Mouse (Mus musculus): ENCODE data around the gene Tpbgl.

Tpbgl gene

GRCm38 (mm10) chr7:99626376-99627270 lies at the start of gene Tpbgl:
TSS of gene Tpbgl (minus strand) at chr7:99627103.
- peak; percentile 18 to 40 for DNase-seq (ENCODE audit: low spot score in 2 of 2)

- peak; percentile 51 to 59 for DNase-seq (ENCODE audit: low spot score in 2 of 2)
Measured at GRCm38 (mm10) chr7:99674890-99675289, 48.0 kb upstream of the Tpbgl start.

- peak; percentile 41 to 52 for DNase-seq (ENCODE audit: low spot score in 2 of 2)
Measured at GRCm38 (mm10) chr7:99674209-99674608, 47.3 kb upstream of the Tpbgl start.

DNA sequence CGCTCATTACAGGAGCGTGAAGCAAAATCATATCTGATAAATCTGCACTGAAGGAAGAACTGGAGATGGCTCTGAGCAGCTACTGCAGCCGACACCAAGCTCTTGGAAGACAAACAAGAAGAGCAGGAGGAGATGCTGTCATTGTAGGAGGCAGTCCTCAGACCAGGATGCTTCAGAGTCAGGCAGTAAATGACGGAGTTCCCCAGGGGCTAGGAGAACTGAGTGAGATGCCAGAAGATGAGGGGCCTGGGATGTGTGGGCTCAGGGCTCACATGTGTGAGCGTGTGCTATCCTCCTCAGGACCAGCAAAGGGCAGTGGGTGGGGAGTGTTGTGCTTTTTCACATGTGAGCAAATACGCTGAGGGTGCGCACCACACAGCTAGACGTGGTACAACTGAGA lies 46.3 kb upstream of the Tpbgl start:
- no peak for DNase-seq (ENCODE audit: low spot score in 2 of 2)

DNA sequence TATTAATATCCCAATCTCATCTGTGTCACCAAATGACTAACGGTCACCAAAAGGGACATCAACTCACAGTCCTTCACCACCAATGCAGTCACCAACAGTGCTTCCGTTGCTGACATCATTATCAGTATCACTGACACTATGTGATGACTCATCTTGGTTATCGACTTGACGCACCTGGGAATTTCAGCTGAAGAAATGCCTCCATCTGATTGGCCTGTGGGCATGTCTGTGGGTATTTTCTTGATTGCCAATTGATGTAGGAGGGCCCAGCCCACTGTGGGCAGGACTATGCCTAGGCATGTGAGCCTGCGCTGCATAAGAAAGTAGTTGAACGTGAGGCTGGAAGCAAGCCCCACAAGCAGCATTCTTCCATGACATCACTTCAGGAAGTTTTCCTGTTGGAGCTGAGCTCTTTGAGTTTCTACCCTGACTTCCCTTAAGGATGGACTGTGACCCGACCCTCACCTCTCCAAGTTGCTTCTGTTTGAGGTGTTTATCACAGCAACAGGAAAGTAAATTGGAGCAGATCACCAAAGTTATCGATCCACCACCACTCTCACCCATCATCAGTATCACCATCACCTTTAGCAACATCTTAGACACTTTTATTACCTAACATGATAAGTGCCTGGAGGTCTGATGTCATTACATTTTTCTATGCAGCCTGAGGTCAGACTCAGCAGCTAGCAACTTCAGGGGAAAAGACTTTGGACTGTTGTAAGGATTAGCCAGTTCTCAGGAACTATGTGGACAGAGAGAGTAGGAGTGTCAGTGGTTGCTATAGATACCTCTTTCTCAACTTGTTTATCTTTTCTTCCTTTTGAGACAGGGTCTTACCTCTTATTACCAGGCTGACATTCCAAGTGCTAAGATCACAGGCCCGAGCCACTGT lies 44.9 kb upstream of the Tpbgl start:
- DNase-seq (ENCODE audit: low spot score in 2 of 2): no peak

GRCm38 (mm10) chr7:99670915-99671314 lies 44.0 kb upstream of the Tpbgl start:
- no peak for DNase-seq (ENCODE audit: low spot score in 2 of 2)

GRCm38 (mm10) chr7:99668802-99669201 lies 41.9 kb upstream of the Tpbgl start:
- no peak for DNase-seq (ENCODE audit: low spot score in 2 of 2)

GRCm38 (mm10) chr7:99667096-99667495 lies 40.2 kb upstream of the Tpbgl start:
- DNase-seq (ENCODE audit: low spot score in 2 of 2): no peak

GRCm38 (mm10) chr7:99665731-99666452 lies 39.0 kb upstream of the Tpbgl start:
- DNase-seq (ENCODE audit: low spot score in 2 of 2): no peak

GRCm38 (mm10) chr7:99664571-99665485 lies 37.9 kb upstream of the Tpbgl start:
- DNase-seq (ENCODE audit: low spot score in 2 of 2): no peak

- DNase-seq (ENCODE audit: low spot score in 2 of 2): no peak
Measured at GRCm38 (mm10) chr7:99663507-99664220, 36.8 kb upstream of the Tpbgl start.

GRCm38 (mm10) chr7:99662311-99662710 lies 35.4 kb upstream of the Tpbgl start:
- no peak for DNase-seq (ENCODE audit: low spot score in 2 of 2)

- DNase-seq (ENCODE audit: low spot score in 2 of 2): no peak
Measured at GRCm38 (mm10) chr7:99661571-99662230, 34.8 kb upstream of the Tpbgl start.

DNA sequence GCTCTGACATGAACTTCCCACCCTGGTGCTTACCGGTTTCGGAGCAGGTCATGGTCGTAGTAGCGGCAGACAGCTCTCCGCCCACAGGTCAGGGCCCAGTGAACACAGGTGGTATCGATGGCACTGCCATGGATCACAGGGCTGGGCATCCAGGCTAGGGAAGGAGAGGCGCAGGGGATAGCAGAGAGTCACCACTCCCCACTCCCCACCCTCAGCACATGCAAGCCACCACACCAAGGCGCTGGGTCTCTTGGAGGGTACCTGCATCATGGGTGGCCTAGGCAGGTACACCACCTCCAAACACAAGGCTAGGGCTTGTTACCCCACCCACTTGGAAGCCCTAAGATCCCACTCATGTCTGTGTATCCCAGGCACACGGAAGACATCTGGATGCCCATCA lies 34.2 kb upstream of the Tpbgl start:
- no peak for DNase-seq (ENCODE audit: low spot score in 2 of 2)

DNA sequence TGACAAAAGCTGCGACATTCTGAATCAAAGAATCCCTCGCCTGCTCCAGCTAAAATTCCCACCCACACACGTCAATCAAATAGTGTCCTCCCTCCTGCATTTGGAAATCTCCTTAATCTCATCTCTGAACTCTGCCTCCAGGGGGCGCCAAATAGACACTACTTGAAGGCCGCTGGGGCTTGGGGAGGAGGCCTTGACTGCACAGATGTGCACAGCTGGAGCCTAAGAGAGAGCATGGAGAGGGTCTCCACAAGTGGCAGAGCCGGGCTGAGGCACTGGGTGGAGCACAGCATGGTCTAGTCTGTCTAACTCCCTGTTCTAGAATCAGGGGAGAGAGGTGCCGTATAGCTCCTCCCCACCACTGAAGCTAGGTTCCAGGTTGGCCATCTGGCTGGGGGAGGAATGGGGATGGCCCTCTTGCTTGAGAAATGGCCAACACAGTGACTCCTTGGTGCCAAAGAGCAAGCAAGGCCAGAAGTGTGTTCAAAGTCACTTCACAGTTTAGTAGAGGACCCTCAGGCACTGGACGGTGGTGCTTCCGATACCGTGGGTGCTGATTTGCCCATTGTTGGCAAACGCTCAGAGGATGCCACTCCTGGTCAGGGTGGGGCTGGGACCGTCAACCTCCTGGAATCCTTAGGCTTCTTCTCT lies 32.6 kb upstream of the Tpbgl start:
- peak; percentile 54 to 67 for DNase-seq (ENCODE audit: low spot score in 2 of 2)

DNA sequence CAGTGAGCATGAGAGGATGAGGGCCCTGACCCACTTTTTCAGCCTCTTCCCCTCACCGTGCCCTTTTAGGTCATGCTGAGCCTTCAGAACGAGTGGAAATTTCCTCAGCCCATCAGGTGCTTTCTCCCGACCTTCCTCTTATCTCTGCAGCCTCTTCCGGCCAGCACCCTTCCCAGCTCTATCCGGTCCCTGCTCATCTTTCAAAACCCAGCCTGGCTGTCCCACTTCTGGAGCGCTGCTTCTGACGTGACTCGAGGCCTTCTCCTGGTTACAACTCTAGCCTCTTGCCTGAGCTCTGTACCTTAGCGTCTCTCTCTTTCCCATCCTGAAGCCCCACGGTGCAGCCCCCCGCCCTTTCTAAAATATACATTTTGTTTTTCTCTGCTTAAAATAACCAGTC lies 27.3 kb upstream of the Tpbgl start:
- DNase-seq (ENCODE audit: low spot score in 2 of 2): no peak

DNA sequence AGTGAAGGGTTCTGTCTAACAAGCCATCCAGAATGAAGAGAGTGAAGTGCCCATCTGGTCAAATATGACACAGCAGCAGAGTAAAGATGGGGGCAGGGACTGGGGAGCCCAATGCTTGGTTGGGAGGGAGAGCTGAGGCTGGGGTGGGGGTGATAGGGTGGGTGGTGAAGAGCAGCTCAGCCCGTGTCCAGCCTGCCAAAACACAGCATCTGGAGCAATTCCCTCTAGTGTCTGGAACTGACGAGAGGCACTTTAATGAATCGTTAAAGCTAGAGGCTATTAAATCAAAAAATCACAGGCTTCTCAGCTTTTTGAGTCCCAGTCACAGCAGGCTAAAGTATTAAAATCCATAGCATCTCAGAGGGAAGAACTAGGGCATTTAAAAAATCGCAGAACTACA lies 22.7 kb upstream of the Tpbgl start:
- DNase-seq (ENCODE audit: low spot score in 2 of 2): no peak

DNA sequence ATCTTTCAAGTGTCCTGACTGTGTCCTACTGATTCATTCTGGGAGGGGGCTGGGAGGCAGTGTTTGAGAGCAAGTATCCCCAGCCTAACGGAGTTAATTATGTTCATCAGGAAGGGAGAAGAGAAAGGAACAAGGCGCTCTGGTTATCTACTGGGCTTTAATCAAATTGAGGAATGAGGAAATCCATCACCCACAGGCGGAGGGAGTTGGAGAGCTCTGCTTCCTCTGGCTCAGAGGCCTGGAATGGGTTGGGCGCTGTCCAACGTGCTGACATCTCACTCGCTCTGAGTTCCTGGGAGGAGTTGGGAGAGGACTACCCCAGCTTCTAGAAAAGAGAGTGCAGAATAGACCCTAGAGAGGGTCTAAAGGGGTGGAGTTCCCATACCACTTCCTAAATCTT lies 21.7 kb upstream of the Tpbgl start:
- no peak for DNase-seq (ENCODE audit: low spot score in 2 of 2)

DNA sequence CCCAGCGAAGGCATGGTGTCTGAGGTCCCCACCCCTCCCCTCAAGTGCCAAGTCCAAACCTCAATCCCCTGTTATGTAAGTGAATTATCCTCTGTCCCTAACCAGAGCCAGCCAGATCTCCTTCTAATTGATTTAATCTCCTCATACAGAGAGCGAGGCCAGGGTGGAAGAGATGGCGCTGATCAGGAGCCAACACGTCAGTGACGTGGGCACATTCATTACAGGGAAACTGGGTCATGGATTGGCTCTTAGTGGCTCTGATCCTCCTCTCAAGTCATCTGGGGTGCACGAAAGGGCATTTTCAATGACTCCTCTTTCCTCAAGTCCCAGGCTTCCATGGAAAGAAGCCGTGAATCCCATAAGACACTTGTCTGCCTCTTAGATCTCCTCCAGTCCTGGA lies 17.8 kb upstream of the Tpbgl start:
- DNase-seq (ENCODE audit: low spot score in 2 of 2): no peak

Measured in spleen, postnatal 36 days (tissue).